Mouse (Mus musculus): Measurements from ENCODE around the gene Olfr203. TPM values are rescaled to one million over a fixed set of nuclear protein-coding genes. Genes with fewer than 3 reads are reported as not detected.
"Not testable (repeated sequence)": the region's sequence is repeated elsewhere in the genome, so short reads cannot be mapped to it uniquely, and the experiment has no call there.

Olfr203 gene
- polyA plus RNA-seq, 2 experiments = not detected

- H3K27me3 ChIP-seq (ENCODE audit: control insufficient read depth, insufficient read depth, low read length) = no peaks in the 10 kb centered on the region
- H3K9me3 ChIP-seq (ENCODE audit: control insufficient read depth, low read length) = no peaks in the 10 kb centered on the region
- DNase-seq (ENCODE audit: low read depth in 3 of 3, low spot score in 3 of 3) (no peak), ATAC-seq (ENCODE audit: insufficient read depth) (no peak)
- no peak overlapping the region for H3K27ac ChIP-seq
- no peak overlapping the region for H3K9ac ChIP-seq (replicated peaks)
- no peaks in the 10 kb centered on the region for H3K36me3 ChIP-seq (replicated peaks; ENCODE audit: control insufficient read depth, insufficient read depth, low read depth)
- no peak overlapping the region for H3K4me3 ChIP-seq (ENCODE audit: insufficient read depth in 1 of 2, low read depth in 2 of 2, low read length in 2 of 2)
- 52% methylated on average over 1 of the region's 1 CpGs for WGBS (ENCODE audit: insufficient replicate concordance)
- no peak overlapping the region for H3K4me2 ChIP-seq (ENCODE audit: low read depth)
- no peaks in the 10 kb centered on the region for H3K4me1 ChIP-seq (replicated peaks; ENCODE audit: control insufficient read depth in 2 of 2, insufficient read depth in 2 of 2, low read length in 1 of 2)
- no peak for TF ChIP-seq CTCF (IDR thresholded peaks at IDR 0.05; ENCODE audit: low read depth)
- TF ChIP-seq EP300 (IDR thresholded peaks at IDR 0.05; ENCODE audit: low read depth) = no peak
These were observed 15.2 kb upstream of the Olfr203 start for GRCm38 (mm10) chr16:59283476-59283875.

GRCm38 (mm10) chr16:59286693-59287092 is 12.0 kb upstream of the Olfr203 start, which contains the start of gene Olfr202:
TSS of gene Olfr202 (minus strand) at chr16:59286793.
- H3K27ac ChIP-seq = no peak within 1 kb of the TSS
- no peaks in the 10 kb centered on the region for H3K36me3 ChIP-seq (replicated peaks; ENCODE audit: control insufficient read depth, insufficient read depth, low read depth)
- H3K27me3 ChIP-seq (ENCODE audit: control insufficient read depth, insufficient read depth, low read length) = no peaks in the 10 kb centered on the region
- H3K9me3 ChIP-seq (ENCODE audit: control insufficient read depth, low read length) = no peaks in the 10 kb centered on the region
- TF ChIP-seq CTCF (IDR thresholded peaks at IDR 0.05; ENCODE audit: low read depth) (no peak), EP300 (IDR thresholded peaks at IDR 0.05; ENCODE audit: low read depth) (no peak)
- no peak within 1 kb of the TSS for H3K4me2 ChIP-seq (ENCODE audit: low read depth)
- 50% methylated on average over 1 of the region's 1 CpGs for WGBS (ENCODE audit: insufficient replicate concordance)
- DNase-seq (ENCODE audit: low read depth in 3 of 3, low spot score in 3 of 3) (no peak), ATAC-seq (ENCODE audit: insufficient read depth) (no peak)
- no peaks in the 10 kb centered on the region for H3K4me1 ChIP-seq (replicated peaks; ENCODE audit: control insufficient read depth in 2 of 2, insufficient read depth in 2 of 2, low read length in 1 of 2)
- no peak within 1 kb of the TSS for H3K4me3 ChIP-seq (ENCODE audit: insufficient read depth in 1 of 2, low read depth in 2 of 2, low read length in 2 of 2)
- no peak within 1 kb of the TSS for H3K9ac ChIP-seq (replicated peaks)

GRCm38 (mm10) chr16:59287576-59287975 is 11.1 kb upstream of the Olfr203 start:
- not testable (repeated sequence) for H3K27ac ChIP-seq; H3K27me3 ChIP-seq (ENCODE audit: control insufficient read depth, insufficient read depth, low read length); H3K9me3 ChIP-seq (ENCODE audit: control insufficient read depth, low read length); DNase-seq (ENCODE audit: low read depth in 3 of 3, low spot score in 3 of 3); H3K4me2 ChIP-seq (ENCODE audit: low read depth); H3K4me1 ChIP-seq (replicated peaks; ENCODE audit: control insufficient read depth in 2 of 2, insufficient read depth in 2 of 2, low read length in 1 of 2); ATAC-seq (ENCODE audit: insufficient read depth); H3K4me3 ChIP-seq (ENCODE audit: insufficient read depth in 1 of 2, low read depth in 2 of 2, low read length in 2 of 2); H3K36me3 ChIP-seq (replicated peaks; ENCODE audit: control insufficient read depth, insufficient read depth, low read depth); H3K9ac ChIP-seq (replicated peaks)
- 44% methylated on average over 9 of the region's 9 CpGs for whole genome bisulfite sequencing (ENCODE audit: insufficient replicate concordance)

GRCm38 (mm10) chr16:59318148-59318547 is 19.5 kb downstream of the Olfr203 start, which contains the start of gene Olfr204:
TSS of gene Olfr204 (minus strand) at chr16:59318248.
- Histone ChIP-seq H3K36me3 (replicated peaks; ENCODE audit: control insufficient read depth, insufficient read depth, low read depth) (no peaks in the 10 kb centered on the region), H3K4me2 (ENCODE audit: low read depth) (no peak within 1 kb of the TSS), H3K27me3 (ENCODE audit: control insufficient read depth, insufficient read depth, low read length) (no peaks in the 10 kb centered on the region), H3K9ac (replicated peaks) (no peak within 1 kb of the TSS), H3K4me3 (ENCODE audit: insufficient read depth in 1 of 2, low read depth in 2 of 2, low read length in 2 of 2) (no peak within 1 kb of the TSS), H3K27ac (no peak within 1 kb of the TSS), H3K9me3 (ENCODE audit: control insufficient read depth, low read length) (no peaks in the 10 kb centered on the region), H3K4me1 (replicated peaks; ENCODE audit: control insufficient read depth in 2 of 2, insufficient read depth in 2 of 2, low read length in 1 of 2) (no peaks in the 10 kb centered on the region)
- DNase-seq (ENCODE audit: low read depth in 3 of 3, low spot score in 3 of 3) (no peak), ATAC-seq (ENCODE audit: insufficient read depth) (no peak)
- TF ChIP-seq EP300 (IDR thresholded peaks at IDR 0.05; ENCODE audit: low read depth) = no peak
- TF ChIP-seq CTCF (IDR thresholded peaks at IDR 0.05; ENCODE audit: low read depth) = no peak

GRCm38 (mm10) chr16:59323262-59323661 is 24.6 kb downstream of the Olfr203 start:
- not testable (repeated sequence) for H3K36me3 ChIP-seq (replicated peaks; ENCODE audit: control insufficient read depth, insufficient read depth, low read depth); ATAC-seq (ENCODE audit: insufficient read depth); H3K9ac ChIP-seq (replicated peaks); DNase-seq (ENCODE audit: low read depth in 3 of 3, low spot score in 3 of 3); H3K27ac ChIP-seq; H3K4me1 ChIP-seq (replicated peaks; ENCODE audit: control insufficient read depth in 2 of 2, insufficient read depth in 2 of 2, low read length in 1 of 2); H3K9me3 ChIP-seq (ENCODE audit: control insufficient read depth, low read length); H3K4me2 ChIP-seq (ENCODE audit: low read depth); H3K27me3 ChIP-seq (ENCODE audit: control insufficient read depth, insufficient read depth, low read length); H3K4me3 ChIP-seq (ENCODE audit: insufficient read depth in 1 of 2, low read depth in 2 of 2, low read length in 2 of 2)
- WGBS (ENCODE audit: insufficient replicate concordance) = 30% methylated on average over 1 of the region's 1 CpGs

- Histone ChIP-seq H3K36me3 (replicated peaks; ENCODE audit: control insufficient read depth, insufficient read depth, low read depth) (no peaks in the 10 kb centered on the region), H3K4me2 (ENCODE audit: low read depth) (no peak within 1 kb of the TSS), H3K4me3 (ENCODE audit: insufficient read depth in 1 of 2, low read depth in 2 of 2, low read length in 2 of 2) (no peak within 1 kb of the TSS), H3K9me3 (ENCODE audit: control insufficient read depth, low read length) (no peaks in the 10 kb centered on the region), H3K27me3 (ENCODE audit: control insufficient read depth, insufficient read depth, low read length) (no peaks in the 10 kb centered on the region), H3K4me1 (replicated peaks; ENCODE audit: control insufficient read depth in 2 of 2, insufficient read depth in 2 of 2, low read length in 1 of 2) (no peaks in the 10 kb centered on the region), H3K9ac (replicated peaks) (no peak within 1 kb of the TSS), H3K27ac (no peak within 1 kb of the TSS)
- ATAC-seq (ENCODE audit: insufficient read depth) = no peak
- DNase-seq (ENCODE audit: low read depth in 3 of 3, low spot score in 3 of 3) = no peak
- no peak for TF ChIP-seq EP300 (IDR thresholded peaks at IDR 0.05; ENCODE audit: low read depth)
- TF ChIP-seq CTCF (IDR thresholded peaks at IDR 0.05; ENCODE audit: low read depth) = no peak
These were observed 32.4 kb downstream of the Olfr203 start, which contains the start of gene Olfr205 for GRCm38 (mm10) chr16:59331038-59331437. TSS of gene Olfr205 (minus strand) at chr16:59331138.
